Mouse (Mus musculus) right cerebral cortex, postnatal 36 days (tissue): ENCODE measurements at regions not wholly inside any gene's neighbourhood (a gene's known extent, or its start where the extent isn't known, plus 50 kb on each side); places are given as distances from the start of the nearest gene placed in this dataset.
A peak's percentile ranks its signal among the peaks of the same experiment; 100 is the strongest.
"Not testable (repeated sequence)": the region's sequence is repeated elsewhere in the genome, so short reads cannot be mapped to it uniquely, and the experiment has no call there.

ENCODE experiments used
- DNase-seq, 2 experiments: peaks; one replicate each; pipeline ENCODE4 v3.0.0; 2022; ENCODE audit warnings: low spot score in 2 of 2, mixed read lengths in 1 of 2

DNA sequence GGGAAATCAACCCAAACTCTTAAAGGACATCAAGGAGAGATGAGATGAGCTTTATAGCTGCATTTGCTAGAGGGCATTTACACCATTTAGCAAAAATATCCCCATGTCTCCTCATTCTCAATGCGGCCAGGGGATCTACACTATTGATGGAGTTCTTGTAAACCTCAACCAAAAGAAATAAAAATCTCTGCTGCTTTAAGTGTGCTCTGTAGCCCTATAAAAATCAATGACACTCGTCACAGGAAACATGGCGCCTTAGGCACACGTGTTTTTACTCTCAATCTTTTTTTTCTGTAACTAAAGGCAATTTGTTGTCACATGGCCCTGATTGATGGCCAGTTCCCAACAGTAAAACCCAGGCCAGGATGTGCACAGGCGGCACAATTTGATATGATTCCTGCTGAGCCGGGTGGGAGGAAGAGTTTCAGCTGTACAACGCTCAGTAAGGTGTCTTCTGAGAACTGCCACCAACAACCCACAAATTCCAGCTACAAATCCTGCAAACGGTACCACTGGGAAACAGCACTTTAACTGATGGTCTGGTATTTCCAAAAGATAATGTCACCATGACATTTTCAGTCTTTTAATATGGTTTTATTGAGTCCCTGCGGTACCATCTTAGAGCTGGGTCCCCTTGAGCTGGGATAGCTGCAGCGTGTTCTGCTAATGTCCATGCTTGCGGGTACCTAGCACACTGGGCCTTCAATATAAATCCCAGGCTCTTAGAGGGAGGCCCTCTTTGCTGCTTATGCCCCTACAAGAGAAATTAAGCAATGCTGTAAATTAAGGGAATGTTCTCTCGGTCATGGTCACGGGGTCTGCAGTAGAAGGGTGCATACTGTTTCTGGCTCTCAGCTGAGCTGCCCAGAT, 78.8 kb downstream of the Tpbg start:
- DNase-seq, result no peak

DNA sequence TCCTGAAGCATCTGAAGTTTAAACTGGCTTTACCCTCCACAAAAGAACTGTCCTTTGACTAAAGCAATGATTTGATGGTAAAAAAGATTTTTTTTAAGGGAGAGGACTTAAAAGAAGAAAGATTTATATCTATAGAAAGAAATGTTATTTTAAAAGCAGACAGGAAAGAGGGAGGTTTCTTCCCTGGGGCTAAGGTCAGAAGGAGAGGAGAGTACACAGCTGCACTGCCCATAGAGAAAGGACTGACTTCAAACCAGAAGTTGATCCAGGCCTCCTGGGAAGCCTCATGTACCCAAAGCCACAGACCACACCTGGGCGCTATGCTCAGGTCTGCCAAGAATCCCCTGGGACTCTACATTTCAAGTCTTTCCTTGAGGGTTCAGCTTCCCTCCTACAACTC, 83.1 kb downstream of the Tpbg start:
- no peak for DNase-seq

DNA sequence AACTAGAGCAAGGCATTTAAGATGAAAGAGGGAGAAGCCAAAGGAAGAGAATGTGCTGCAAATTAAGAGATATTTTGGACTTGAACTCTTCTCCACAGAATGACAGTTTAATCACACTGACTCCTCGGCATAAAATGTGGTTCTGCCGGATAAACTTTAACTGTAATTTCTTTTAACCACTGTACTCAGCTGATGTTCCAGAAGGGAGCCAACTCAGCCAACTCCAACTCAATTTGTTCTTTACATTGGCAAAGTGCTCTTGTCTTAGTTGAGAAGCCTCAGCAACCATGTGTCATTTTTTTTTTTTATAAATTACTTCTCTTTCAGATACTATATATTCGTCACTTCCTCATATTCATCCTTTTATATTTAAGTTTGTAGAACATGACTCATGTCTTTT, 90.0 kb downstream of the Tpbg start:
- DNase-seq, result no peak

DNA sequence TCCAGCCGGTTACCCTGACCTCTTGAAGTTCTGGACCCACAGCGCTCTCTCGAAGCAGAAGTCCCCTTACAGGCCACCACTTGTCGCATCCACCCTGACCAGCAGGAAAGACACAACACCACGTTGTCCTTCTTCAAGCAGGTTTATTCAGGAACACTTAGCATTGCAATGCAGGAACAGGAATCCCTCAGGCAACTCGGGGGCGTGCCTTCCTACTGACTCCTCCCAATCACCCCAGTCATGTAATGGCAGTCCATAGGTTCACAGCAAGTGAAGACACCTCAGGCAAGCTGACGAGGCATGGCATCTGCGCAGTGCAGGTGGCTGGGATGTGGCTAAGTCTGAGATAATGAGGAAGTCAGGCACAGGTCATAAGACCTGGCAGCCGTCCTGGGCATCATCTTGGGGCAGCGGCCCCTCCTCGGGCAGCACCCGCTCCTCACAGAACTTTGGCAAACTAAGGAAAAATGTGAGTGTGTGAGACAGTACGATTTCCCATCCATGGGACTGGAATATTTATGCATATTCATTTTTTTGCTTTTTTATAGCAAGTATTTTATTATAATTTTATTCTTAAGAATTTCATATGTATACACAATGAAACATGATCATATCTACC, 101.0 kb downstream of the Tpbg start:
- not testable (repeated sequence) for DNase-seq

DNA sequence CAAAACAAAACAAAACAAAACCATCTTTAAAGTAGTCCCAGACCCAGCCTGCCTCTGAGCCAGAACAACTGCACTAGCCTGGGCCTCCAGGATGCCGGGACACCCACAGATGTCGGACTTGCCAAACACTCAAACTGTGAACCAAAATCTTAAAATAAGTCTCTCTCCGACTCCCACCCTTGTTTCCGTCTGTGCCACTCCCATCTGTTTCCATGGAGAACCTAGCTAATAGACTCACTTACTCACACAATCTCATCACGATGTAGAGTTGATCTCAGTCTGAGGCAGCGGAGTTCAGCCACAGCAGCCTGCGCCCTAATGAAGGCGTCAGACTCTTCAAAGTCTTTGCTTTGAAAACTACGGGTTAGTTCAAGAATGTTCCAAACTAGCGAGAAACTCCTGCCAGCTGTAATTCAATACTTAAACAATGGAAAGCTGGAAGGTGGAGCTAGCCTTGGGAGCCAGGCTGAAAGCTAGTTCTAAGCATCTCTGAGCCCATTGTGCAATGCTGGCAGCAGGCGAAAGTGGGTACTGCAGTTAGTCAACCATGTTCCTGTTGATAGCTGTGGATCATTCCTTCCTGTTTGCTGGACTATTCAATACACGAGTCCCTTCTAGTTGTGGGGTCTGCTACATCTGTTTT, 106.4 kb downstream of the Tpbg start:
- peak; percentile 52 to 70 for DNase-seq

DNA sequence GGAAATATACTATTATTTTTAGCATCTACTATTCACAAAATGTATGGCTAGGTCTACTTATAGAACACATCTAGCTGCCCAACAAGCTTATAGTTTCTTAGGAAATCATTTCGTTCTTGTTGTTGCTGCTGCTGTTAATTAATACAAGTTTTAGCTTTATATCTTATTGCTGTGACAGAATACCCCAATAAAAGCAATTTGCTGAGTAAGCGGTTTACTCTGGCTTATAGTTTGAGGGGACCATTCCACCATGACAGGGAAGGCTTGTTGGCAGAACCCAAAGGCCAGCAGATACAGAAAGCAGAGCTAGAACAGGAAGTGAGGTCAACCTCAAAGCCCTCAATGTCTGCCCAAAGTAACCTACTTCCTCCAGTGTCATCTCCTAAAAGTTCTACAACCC, 109.6 kb downstream of the Tpbg start:
- DNase-seq, result no peak

DNA sequence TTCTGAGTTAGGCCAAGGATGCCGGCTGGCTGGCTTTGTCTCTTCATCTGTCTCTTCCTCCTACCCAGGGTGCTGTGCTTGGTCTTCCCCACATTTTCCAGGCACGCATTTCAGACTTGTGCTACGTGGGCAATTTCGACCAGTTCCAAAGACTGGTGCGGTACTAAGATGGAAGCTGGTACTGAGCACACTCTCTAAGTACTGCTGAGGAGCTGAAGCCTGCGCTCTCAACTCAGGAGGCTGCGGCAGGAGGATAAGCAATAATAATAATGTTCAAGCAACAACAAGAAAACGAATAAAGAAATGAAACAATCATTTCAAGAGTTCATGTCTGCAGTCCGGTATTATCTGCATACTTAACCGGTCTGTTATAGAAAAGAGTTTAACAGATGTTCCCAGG, 127.9 kb downstream of the Tpbg start:
- DNase-seq, result no peak

DNA sequence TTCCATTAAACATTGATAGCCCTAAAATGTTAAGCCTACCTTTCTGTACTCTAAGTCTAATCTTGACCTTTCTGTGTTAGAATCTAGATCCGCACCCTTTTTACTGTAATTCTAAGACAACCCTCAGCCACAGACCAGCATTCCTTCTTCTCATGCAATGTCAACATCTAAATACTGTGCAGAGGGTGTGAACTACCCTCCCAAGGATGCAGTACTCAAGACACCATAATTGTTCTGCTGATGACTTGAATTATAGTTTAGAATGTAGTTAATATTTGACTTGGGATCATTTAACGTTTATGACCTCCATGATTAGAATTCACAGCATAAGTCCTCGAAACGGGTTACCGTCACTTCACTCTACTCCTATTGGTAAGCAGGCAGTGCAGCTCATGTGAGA, 139.2 kb downstream of the Tpbg start:
- no peak for DNase-seq

DNA sequence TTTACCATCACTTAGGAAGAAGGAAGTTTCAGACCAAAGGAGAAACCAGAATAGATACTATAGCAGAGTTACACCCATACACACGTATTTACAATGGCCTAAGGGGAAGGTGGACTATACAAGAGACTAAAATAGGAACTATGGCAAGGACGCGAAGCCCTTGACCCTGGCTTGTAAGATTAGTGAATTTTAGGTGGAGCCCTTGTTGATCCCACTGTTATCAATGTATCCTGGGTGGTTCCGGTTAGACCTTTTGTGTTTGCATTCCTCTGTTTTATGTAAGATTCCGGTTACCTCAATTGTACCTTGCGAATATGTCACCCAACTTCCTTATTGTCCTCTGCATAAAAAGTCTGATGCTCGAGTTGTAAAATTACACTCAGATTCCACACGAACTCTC, 141.3 kb downstream of the Tpbg start:
- DNase-seq, result not testable (repeated sequence)

DNA sequence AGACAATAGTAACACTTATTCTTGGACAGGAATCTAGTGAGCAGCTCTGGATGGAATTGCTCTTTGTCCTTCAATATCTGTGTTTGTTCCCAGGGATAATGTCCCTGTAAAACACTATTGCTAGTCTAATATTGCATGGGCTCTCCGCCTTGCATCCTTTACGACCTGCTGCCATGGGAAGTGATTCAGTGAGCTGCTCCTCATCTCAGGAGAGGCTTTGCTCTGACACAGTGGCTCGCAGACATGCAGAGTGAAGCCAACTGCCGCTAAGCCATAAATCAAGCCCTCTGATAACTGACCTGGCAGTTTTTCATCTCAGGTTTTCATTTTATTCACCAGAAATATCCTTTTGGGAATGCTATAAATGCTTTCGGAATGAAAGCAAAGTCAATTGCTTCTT, 143.5 kb downstream of the Tpbg start:
- no peak for DNase-seq

DNA sequence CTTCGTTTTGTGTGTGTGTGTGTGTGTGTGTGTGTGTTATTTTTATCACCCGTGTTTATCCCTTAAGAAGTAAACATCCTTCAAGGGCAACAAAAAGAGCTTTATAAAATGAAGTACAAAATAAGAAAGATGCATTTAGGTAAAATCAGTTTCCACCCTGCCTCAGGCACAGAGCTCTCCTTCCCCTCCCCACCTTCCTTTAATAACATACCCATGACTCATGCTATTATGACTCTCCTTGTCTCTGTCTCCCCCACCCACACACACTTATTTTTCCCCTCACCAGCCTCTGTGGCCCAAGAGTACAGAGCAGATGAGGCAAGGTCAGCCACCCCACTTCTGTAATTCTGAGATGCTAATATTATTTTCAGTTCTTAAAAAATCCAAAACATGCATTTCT, 144.0 kb downstream of the Tpbg start:
- DNase-seq, result no peak

DNA sequence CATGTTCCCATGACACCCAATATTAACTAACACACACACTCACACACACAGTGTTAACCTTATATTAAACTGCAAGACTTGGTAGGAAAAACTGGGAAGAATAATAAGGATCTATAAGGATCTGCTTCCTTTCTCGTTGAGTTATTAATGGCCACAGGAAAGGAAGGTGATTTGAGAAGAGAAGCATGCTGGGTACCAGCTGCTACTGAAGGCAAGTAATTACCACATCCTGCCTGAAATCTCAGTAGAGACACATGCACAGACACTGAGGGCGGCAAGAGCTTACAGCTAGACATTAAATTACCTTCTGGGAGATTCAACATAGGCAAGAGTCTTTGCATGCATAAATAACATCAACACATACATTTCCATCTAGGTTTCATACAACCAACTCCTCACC, 160.8 kb downstream of the Tpbg start:
- no peak for DNase-seq

DNA sequence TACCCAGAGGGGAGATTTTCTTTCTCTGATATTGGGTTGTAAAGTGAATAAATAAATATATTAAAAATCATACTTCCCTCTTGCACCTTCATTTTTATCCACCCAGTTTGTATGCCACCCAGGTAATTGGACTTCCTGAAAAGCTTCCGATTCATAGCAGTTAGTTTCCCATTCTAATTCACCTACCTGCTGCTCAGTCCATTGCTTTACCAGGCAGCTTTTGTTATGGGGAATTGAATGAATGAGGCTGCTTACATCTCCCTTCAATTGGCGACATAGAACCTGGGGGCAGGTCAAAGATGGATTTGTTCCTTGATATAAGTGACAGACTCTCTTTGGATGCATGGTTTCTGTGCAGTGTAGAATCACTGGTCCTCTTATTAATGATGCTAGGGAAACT, 169.5 kb downstream of the Tpbg start:
- no peak for DNase-seq

DNA sequence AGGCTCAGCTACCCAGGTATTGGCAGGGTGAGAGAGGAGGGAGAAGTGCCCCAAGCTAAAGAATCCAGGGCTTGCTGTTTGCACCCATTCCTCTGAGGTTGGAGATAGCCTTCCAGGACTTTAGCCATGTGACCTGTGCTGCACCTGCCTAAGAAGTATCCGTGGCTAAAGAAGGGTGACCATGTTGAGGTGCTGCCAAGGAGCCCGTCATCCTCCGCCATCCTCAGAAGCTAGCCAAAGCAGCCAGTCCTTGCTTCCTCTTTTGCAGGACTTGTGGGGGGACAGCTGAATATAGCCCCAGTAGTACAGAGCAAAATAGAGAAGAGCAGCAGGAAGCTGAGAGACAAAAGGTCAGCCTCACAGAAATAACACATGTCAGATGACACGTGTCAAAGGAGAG, 173.7 kb downstream of the Tpbg start:
- no peak for DNase-seq

DNA sequence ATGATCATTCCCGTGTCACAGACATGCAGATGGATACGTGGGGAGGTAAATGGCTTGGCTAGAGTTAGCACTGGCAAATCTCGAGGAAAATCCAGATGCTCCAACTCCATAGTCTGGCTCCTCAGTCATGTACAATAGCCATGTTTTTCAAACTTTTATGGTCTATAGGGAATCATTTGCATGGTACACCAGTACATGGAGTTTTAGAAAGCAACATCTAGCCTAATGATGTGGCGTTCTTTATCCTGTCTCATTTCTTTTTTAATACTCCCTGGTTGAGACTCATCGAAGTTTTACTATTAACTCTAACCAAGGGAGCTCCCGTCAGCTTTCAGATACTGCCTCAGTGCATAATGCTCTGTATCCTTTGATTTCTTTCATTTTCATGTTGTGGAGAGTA, 178.0 kb downstream of the Tpbg start:
- DNase-seq, result no peak

DNA sequence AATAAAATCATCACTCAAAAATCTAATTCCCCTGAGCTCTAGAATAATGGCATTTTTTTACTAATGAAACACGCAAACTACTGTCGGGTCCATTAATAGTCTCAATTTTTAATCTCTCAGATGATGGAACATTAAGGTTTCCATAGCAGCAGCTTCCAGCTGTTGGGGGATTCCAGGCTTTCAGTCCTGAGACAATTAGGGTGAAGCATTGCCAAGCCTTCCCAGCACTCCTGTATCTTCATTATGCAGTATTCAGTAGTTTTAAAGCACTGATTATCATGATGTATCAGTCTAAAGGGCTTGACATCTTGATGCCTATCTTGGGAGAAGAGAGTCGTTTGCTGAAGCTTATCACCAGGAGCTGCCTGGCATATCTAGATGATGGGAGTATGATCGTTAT, 178.6 kb downstream of the Tpbg start:
- DNase-seq, result no peak

DNA sequence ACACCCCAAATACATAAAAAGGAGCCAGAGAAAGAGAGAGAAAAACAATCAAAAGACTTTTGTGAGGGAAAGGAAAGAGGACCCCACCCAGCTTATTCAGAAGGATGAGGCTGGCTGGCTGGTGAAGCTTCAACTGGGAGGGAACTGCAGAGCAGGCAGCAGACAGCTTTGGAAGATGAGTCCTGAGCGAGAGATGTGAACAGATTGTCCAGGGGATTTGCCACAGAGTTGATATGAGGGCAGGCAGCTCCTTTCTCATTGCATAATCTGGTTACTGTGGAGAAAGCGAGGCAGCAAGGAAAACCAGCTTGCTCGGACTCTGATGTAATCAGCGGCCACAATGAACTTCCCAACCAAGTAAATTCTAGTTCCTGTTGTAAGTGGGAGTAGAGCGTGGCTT, 188.6 kb downstream of the Tpbg start:
- DNase-seq, result peak in 1 of 2 experiments; percentile 7

DNA sequence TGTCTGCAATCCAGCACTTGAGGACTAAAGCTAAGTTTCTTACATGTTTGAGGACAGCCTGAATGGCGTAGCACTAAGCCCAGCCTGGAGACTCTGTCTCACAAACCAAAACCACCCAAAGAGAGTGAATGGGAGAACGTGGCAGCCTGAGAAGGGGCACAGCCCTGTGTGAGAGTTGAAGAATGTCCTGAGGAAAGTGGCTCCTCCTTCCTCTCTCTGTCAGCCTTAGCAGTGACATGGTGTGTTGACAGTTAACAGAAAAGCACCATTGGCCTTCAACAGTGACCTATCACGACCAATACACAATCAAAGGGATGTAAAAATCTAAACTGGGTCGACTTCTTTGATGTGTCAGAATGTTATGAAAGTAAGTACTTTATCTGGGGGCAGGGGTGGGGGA, 201.9 kb downstream of the Tpbg start:
- no peak for DNase-seq

DNA sequence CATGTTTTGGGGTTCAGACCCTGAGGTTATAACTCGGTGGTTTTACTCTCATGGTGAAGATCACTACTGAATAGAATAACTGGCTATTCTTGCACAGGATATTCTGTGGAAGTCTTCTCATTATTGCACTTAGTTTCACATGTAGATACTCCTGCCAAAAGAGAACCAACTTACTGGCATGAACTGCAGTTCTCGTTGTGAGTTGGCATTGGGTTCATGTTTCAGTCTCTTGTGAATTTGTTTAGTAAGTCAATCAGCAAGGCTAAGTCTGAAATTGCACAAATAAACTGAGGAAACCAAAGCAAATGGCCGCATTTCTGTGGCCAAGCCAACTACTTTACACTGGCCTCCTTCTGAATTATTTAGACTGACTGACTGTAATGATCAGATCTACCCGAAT, 215.9 kb downstream of the Tpbg start:
- no peak for DNase-seq

DNA sequence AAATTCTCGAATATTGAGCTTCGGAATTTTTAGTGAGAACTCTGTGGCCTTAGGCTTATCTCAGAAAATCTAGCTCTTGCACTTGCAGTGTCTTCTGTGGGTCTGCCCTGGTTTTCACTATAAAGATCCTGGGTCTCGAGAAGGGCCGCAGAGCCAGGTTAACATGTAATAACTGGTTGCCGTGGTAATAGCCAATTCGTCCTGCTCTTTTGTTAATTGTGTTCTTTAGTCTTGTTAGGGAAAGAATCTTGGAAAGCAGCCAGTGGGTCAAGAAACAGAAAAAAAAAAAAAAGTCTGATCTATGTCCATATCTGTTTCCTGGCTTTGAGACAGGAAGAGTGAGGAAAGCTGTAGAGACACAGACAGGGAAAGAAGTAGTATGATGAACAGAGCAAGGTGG, 217.9 kb downstream of the Tpbg start:
- no peak for DNase-seq

DNA sequence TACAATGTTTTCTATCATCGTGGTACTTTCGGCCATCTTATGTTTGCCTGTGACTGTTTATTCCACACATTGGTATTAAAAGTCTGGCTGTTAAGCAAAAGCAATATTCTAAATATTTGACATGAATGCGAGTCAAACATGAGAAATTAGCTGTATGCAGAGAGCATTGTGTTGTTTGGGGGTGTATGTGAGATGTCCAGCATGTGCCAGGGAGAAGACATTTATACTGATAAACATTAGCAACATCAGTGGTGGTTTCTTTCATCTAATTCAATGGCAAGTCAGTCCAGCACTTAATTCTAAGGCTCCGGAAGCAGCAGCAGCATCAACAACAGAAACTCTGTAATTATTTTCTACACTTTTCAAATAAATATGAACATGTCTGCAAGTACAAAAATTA, 219.1 kb downstream of the Tpbg start:
- no peak for DNase-seq

DNA sequence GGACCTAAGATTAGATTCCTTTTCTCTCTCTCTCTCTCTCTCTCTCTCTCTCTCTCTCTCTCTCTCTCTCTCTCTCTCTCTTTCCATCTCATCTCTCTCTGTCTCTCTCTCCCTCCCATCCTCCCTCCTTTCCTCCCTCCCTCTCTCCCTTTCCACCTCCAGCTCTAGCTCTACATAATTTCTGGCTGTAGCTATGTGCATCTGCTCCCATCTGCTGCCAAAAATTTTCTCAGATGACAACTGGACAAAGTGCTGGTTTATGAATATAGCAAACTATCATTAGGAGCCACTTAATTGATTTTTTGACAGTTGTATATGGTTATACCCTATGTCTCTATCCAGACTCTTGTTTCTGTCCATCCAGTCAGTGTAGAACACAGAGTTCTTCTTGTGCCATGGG, 237.1 kb downstream of the Tpbg start:
- DNase-seq, result no peak

DNA sequence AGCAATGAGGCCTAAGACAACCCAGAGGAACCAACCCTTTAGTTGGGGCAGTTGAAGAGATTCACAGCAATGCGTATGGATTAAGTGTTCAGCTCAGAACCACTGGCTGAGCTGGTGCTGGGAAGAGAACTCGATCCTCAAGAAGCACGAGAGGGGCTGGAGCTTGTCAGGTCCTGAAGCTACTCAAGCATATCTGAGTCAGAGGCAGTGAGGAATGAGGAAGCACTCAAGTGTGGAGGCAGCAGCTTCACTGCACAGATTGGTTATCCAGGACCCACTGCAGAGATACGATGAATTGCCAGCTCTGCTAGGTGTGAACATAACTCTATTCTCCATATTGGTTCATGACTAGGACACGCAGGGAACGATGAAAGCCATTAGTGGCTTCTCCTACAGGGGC, 239.7 kb downstream of the Tpbg start:
- no peak for DNase-seq
